Mouse (Mus musculus) embryonic stem cell, embryonic (primary cell): Measurements from ENCODE around the gene Actrt1.

Experiments used
- CTCF ChIA-PET, 4 experiments: fragments of 300-600 bp in 2 of 4; fragments of 350-600 bp in 2 of 4; sonication (Branson Sonifier 250); formaldehyde crosslinking; loops; one replicate each; lab custom pipeline; 2022; ENCODE audit warnings: inconsistent platforms in 2 of 4; lab: Charles Lee
- POLR2A ChIA-PET, 4 experiments: fragments of 300-600 bp in 2 of 4; fragments of 350-600 bp in 2 of 4; sonication (Branson Sonifier 250); formaldehyde crosslinking; loops; one replicate each; lab custom pipeline; 2022; ENCODE audit warnings: antibody characterized with exemption in 4 of 4, inconsistent platforms in 1 of 4; lab: Charles Lee

Actrt1 gene

DNA sequence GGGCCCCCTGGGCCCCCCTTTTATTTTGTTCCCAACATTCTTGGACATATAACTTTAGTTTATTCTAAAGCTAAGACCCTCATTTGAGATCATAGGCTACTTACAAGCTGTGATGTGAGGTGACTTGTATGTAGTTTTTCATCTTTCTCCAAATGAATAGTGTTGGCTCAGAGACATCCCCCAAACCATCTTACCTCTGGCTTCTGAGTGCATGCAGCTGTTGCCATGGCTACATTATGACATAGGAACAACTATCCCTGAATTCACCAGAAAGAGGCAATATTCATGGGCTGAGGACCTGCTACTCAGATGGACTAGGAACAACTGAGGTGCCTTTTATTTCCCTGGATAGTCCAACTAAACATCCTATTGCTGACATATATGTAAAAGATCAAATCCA lies at the start of gene Actrt1:
Gene Actrt1, plus strand, starts transcription at position 301 of the 400 bp plus-strand sequence.
- POLR2A ChIA-PET, result no interaction called here
- CTCF ChIA-PET, result no interaction called here

DNA sequence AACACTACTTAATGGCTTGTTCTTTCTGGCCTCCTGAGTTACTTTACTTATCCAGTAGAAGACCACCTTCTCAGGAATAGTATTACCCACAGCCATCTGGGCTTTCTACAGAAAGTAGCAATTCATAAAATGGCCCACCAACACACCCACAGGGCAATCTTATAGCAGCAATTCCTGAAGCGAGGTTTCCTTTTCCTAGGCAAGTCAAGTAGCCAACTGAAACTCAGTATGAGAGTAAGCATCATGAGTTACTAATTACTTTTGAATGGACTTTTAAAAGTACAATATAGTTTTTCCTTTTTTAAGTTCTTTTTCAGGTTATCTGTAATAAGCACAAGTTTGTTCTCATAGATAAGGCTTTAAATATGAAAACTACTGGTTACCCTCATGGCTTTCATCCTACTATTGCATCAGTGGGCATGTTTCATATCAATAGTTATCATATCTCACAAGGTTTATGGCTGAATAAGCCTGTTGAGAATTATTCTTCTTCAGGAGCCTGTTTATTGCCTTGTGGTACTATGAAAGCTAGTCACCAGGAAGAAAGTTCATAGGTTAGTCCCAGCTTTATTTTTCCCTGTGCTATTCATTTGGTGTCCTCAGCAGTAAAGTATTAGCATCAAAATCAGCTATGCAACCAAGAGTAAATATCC lies 2.8 kb downstream of the Actrt1 start:
- POLR2A ChIA-PET, result no interaction called here

More for the DNA sequence above, 2.8 kb downstream of the Actrt1 start:
- CTCF ChIA-PET, result no interaction called here
